Mouse (Mus musculus): ENCODE measurements around the gene Lrch4. TPM values are rescaled to one million over a fixed set of nuclear protein-coding genes. Genes with fewer than 3 reads are reported as not detected.
A peak's percentile ranks its signal among the peaks of the same experiment; 100 is the strongest.
"Not testable (repeated sequence)": the region's sequence is repeated elsewhere in the genome, so short reads cannot be mapped to it uniquely, and the experiment has no call there.

The Lrch4 gene
- total RNA-seq, 2 experiments from 2014 or later = 30.3 to 32.7 TPM

GRCm38 (mm10) chr5:137610548-137611244 is 18.2 kb upstream of the Lrch4 start:
- DNase-seq (ENCODE audit: low spot score in 2 of 2) = peak; percentile 58 to 71

- peak; percentile 56 to 59 for DNase-seq (ENCODE audit: low spot score in 2 of 2)
Measured at GRCm38 (mm10) chr5:137611245-137611602, 17.7 kb upstream of the Lrch4 start.

- DNase-seq (ENCODE audit: low spot score in 2 of 2) = no peak
Measured at GRCm38 (mm10) chr5:137613076-137613475, 15.8 kb upstream of the Lrch4 start.

GRCm38 (mm10) chr5:137613550-137613949 is 15.4 kb upstream of the Lrch4 start, which contains the start of gene Pcolce:
Gene Pcolce, minus strand, starts transcription at chr5:137613784.
- DNase-seq (ENCODE audit: low spot score in 2 of 2) = peak in 1 of 2 experiments; percentile 58

- DNase-seq (ENCODE audit: low spot score in 2 of 2) = not testable (repeated sequence)
Measured at GRCm38 (mm10) chr5:137614921-137615320, 14.0 kb upstream of the Lrch4 start.

GRCm38 (mm10) chr5:137615347-137615746 is 13.6 kb upstream of the Lrch4 start:
- DNase-seq (ENCODE audit: low spot score in 2 of 2) = no peak

- DNase-seq (ENCODE audit: low spot score in 2 of 2) = no peak
Measured at GRCm38 (mm10) chr5:137623937-137624530, 4.9 kb upstream of the Lrch4 start.

GRCm38 (mm10) chr5:137627991-137628390 is 930 bp upstream of the Lrch4 start:
- DNase-seq (ENCODE audit: low spot score in 2 of 2) = peak in 1 of 2 experiments; percentile 40

- DNase-seq (ENCODE audit: low spot score in 2 of 2) = no peak
Measured at GRCm38 (mm10) chr5:137629306-137629721, 393 bp downstream of the Lrch4 start.

GRCm38 (mm10) chr5:137629906-137630545 is 1.1 kb downstream of the Lrch4 start:
- DNase-seq (ENCODE audit: low spot score in 2 of 2) = no peak

GRCm38 (mm10) chr5:137630602-137631001 is 1.7 kb downstream of the Lrch4 start:
- DNase-seq (ENCODE audit: low spot score in 2 of 2) = no peak

- no peak for DNase-seq (ENCODE audit: low spot score in 2 of 2)
Measured at GRCm38 (mm10) chr5:137631171-137631570, 2.2 kb downstream of the Lrch4 start.

GRCm38 (mm10) chr5:137631591-137631990 is 2.7 kb downstream of the Lrch4 start:
- no peak for DNase-seq (ENCODE audit: low spot score in 2 of 2)

- DNase-seq (ENCODE audit: low spot score in 2 of 2) = no peak
Measured at GRCm38 (mm10) chr5:137633397-137634084, 4.6 kb downstream of the Lrch4 start.

GRCm38 (mm10) chr5:137639472-137639871 is 10.6 kb downstream of the Lrch4 start:
- no peak for DNase-seq (ENCODE audit: low spot score in 2 of 2)

GRCm38 (mm10) chr5:137641054-137641453 is 12.1 kb downstream of the Lrch4 start, which contains the start of gene Sap25:
Gene Sap25, plus strand, starts transcription at chr5:137641334.
- peak in 1 of 2 experiments; percentile 59 for DNase-seq (ENCODE audit: low spot score in 2 of 2)

GRCm38 (mm10) chr5:137642886-137643285 is 14.0 kb downstream of the Lrch4 start:
- no peak for DNase-seq (ENCODE audit: low spot score in 2 of 2)

GRCm38 (mm10) chr5:137644484-137644883 is 15.6 kb downstream of the Lrch4 start:
- DNase-seq (ENCODE audit: low spot score in 2 of 2) = no peak

- DNase-seq (ENCODE audit: low spot score in 2 of 2) = no peak
Measured at GRCm38 (mm10) chr5:137645091-137645651, 16.2 kb downstream of the Lrch4 start.

- no peak for DNase-seq (ENCODE audit: low spot score in 2 of 2)
Measured at GRCm38 (mm10) chr5:137645652-137646091, 16.8 kb downstream of the Lrch4 start, which contains the start of gene Irs3. Gene Irs3, minus strand, starts transcription at chr5:137645714.

Measured in adrenal gland, adult 18-20 months (tissue).